Mouse (Mus musculus): ENCODE measurements around the gene Mogs.

GRCm38 (mm10) chr6:83161921-83162641, 46.8 kb downstream of the Mogs start:
- TF ChIP-seq CTCF (IDR thresholded peaks at IDR 0.05 in 2 of 3, conservative IDR thresholded peaks at IDR 0.05 in 1 of 3; ENCODE audit: control insufficient read depth in 1 of 3, insufficient read depth in 1 of 3, low read depth in 2 of 3, low read length in 3 of 3, poor library complexity in 1 of 3, severe bottlenecking in 1 of 3) = no peak
- TF ChIP-seq EP300 (IDR thresholded peaks at IDR 0.05; ENCODE audit: low read depth in 1 of 2, low read length in 2 of 2) = no peak

Data from MEL (cell line).